Comparison of ENCODE assay signal across 10 mouse cellular contexts in the genomic region with DNA sequence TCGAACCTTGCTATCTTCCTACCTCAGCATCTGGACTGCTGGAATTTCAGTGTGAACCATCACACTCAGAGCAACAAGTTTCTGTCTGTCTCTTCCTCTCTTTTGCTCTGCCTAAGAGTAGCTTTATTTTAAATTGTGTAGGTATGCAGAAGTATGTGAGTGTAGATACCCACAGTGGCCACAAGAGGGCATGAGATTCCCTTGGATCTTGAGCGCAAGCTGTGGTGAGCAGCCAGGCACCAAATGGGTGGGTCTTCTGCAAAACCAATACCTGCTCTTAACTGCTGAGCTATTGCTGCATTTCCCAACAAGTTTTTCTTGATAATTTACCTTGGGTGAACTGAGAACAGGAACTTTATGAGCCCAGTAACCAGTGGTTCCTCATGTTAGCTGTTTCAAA. TPM values are rescaled to one million over a fixed set of nuclear protein-coding genes. Genes with fewer than 3 reads are reported as not detected.
DNase-seq lines count a peak whose midpoint lies in the region; ATAC-seq lines count a peak whose summit lies in the region.
"Had no signal": no experiment of that assay in that cellular context is flagged by ENCODE, and none has a peak within 500 bp of the region (broad histone marks: within the 10 kb centered on the region; RNA-seq: fewer than 3 reads in every experiment).

No protein-coding gene starts in this region.

- no peak for ATAC-seq in forebrain, embryonic 16.5 days
- no peak for ATAC-seq in neural tube, embryonic 15.5 days (ENCODE audit: low FRiP score)

- no peaks in the 10 kb centered on the region for H3K36me3 ChIP-seq in forebrain, embryonic 10.5 days (replicated peaks)
- no peaks in the 10 kb centered on the region for H3K36me3 ChIP-seq in forebrain, embryonic 16.5 days (ENCODE audit: control insufficient read depth, insufficient read depth)
- H3K36me3 ChIP-seq in neural tube, embryonic 15.5 days: no peaks in the 10 kb centered on the region
- H3K36me3 ChIP-seq: hindbrain, embryonic 15.5 days; neural tube, embryonic 12.5 days had no signal

- DNase-seq in forebrain, embryonic 10.5 days (ENCODE audit: extremely low spot score, low spot score): peak; percentile 47
- peak; percentile 38 for DNase-seq in neural tube, embryonic 10.5 days (ENCODE audit: extremely low spot score, low spot score)
- DNase-seq in adrenal gland, postnatal 36 days: peak; percentile 35 to 54
- DNase-seq in induced T-regulatory cell, adult 2 months (ENCODE audit: low read depth): peak; percentile 74
- DNase-seq in lung, postnatal 36 days: peak; percentile 51
- DNase-seq in cerebellum, adult 18-20 months: no peak

- 57% methylated on average over 2 of the region's 2 CpGs for WGBS in forebrain, embryonic 10.5 days
- 56% methylated on average over 2 of the region's 2 CpGs for WGBS in forebrain, embryonic 16.5 days
- whole genome bisulfite sequencing in neural tube, embryonic 15.5 days: 66% methylated on average over 2 of the region's 2 CpGs

- no peaks in the 10 kb centered on the region for H3K9me3 ChIP-seq in forebrain, embryonic 10.5 days
- H3K9me3 ChIP-seq in forebrain, embryonic 16.5 days (ENCODE audit: control insufficient read depth, low read length): no peaks in the 10 kb centered on the region
- H3K9me3 ChIP-seq in neural tube, embryonic 15.5 days (replicated peaks): no peaks in the 10 kb centered on the region
- H3K9me3 ChIP-seq: hindbrain, embryonic 15.5 days; neural tube, embryonic 12.5 days had no signal

- H3K27ac ChIP-seq in forebrain, embryonic 10.5 days: no peak overlapping the region
- H3K27ac ChIP-seq in forebrain, embryonic 16.5 days (ENCODE audit: low read length): no peak overlapping the region
- no peak overlapping the region for H3K27ac ChIP-seq in neural tube, embryonic 15.5 days (replicated peaks)
- H3K27ac ChIP-seq: hindbrain, embryonic 15.5 days; neural tube, embryonic 12.5 days had no signal

- peaks cover 6% of the 10 kb centered on the region for H3K4me1 ChIP-seq in forebrain, embryonic 10.5 days
- H3K4me1 ChIP-seq in forebrain, embryonic 16.5 days (replicated peaks; ENCODE audit: control insufficient read depth, insufficient read depth, low read length): no peaks in the 10 kb centered on the region
- no peaks in the 10 kb centered on the region for H3K4me1 ChIP-seq in neural tube, embryonic 15.5 days
- H3K4me1 ChIP-seq: hindbrain, embryonic 15.5 days; neural tube, embryonic 12.5 days had no signal

- no peak overlapping the region for H3K9ac ChIP-seq in forebrain, embryonic 16.5 days (replicated peaks; ENCODE audit: low read depth, low read length)
- no peak overlapping the region for H3K9ac ChIP-seq in neural tube, embryonic 15.5 days (replicated peaks)
- H3K9ac ChIP-seq: hindbrain, embryonic 15.5 days; neural tube, embryonic 12.5 days had no signal

- H3K27me3 ChIP-seq in forebrain, embryonic 10.5 days (ENCODE audit: poor library complexity, severe bottlenecking): no peaks in the 10 kb centered on the region
- H3K27me3 ChIP-seq in forebrain, embryonic 16.5 days (replicated peaks; ENCODE audit: control insufficient read depth, insufficient read depth, low read length): no peaks in the 10 kb centered on the region
- H3K27me3 ChIP-seq in neural tube, embryonic 15.5 days (replicated peaks): no peaks in the 10 kb centered on the region
- H3K27me3 ChIP-seq: neural tube, embryonic 12.5 days had no signal

- no peak overlapping the region for H3K4me2 ChIP-seq in forebrain, embryonic 16.5 days (ENCODE audit: low read length)
- no peak overlapping the region for H3K4me2 ChIP-seq in neural tube, embryonic 15.5 days
- H3K4me2 ChIP-seq: hindbrain, embryonic 15.5 days; neural tube, embryonic 12.5 days had no signal

- no peak overlapping the region for H3K4me3 ChIP-seq in forebrain, embryonic 10.5 days
- H3K4me3 ChIP-seq in forebrain, embryonic 16.5 days (replicated peaks; ENCODE audit: low read length): no peak overlapping the region
- H3K4me3 ChIP-seq in neural tube, embryonic 15.5 days (replicated peaks): no peak overlapping the region
- H3K4me3 ChIP-seq: hindbrain, embryonic 15.5 days; neural tube, embryonic 12.5 days had no signal

RNA-seq across cellular contexts. Expression of a gene that starts 29.6 kb away (rescaled TPM):
- 66.7 and 71.2 TPM in 2 replicates for polyA plus RNA-seq in forebrain, embryonic 10.5 days (2016; fragmentation: Nextera tagmentation; extraction: Ambion mirVana)
- 35.8 and 40.4 TPM in 2 replicates for polyA plus RNA-seq in forebrain, embryonic 16.5 days (2015; fragmentation: Nextera tagmentation; extraction: Ambion mirVana)
- 32.9 and 37.7 TPM in 2 replicates for polyA plus RNA-seq in neural tube, embryonic 15.5 days (2015; fragmentation: Nextera tagmentation; extraction: Ambion mirVana)
- total RNA-seq in adrenal gland, postnatal 36 days (2021): 10 to 100 TPM; 14.3 to 16.2 TPM

Comparison
In these comparisons a context has a peak if more than half of its experiments do, and no peak if none do; other contexts are left out.
1. DNase-seq: peak in forebrain, embryonic 10.5 days (single experiment), neural tube, embryonic 10.5 days (single experiment), adrenal gland, postnatal 36 days (2 of 2), induced T-regulatory cell, adult 2 months (single experiment) and lung, postnatal 36 days (single experiment); none in cerebellum, adult 18-20 months (0 of 2).